Mouse (Mus musculus) G1E-ER4 (cell line): ENCODE measurements at regions not wholly inside any gene's neighbourhood (a gene's known extent, or its start where the extent isn't known, plus 50 kb on each side); places are given as distances from the start of the nearest gene placed in this dataset.

Source experiments
- GATA1 ChIP-seq: IDR thresholded peaks from one replicate; pipeline ENCODE4 v1.8.0; 2012; ENCODE audit warnings: low read length, inconsistent platforms

DNA sequence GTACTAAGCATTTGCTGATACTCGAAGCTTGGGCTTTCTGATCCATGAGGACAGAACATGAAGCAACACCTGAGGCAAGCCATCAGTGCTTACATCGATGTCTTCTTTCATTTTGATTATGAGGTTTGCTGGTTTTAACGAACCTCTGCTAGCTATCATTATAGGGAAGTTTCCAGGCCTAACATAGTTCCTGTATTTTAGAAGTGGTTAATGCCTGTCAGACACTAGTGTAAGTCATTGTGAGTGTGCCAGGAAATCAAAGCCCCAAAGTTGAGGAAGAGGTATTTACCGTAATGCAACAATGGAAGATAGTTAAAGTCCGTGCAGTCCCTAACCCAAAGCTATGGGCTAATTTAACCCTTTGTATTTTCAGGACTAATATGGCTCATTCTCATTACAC is 120.1 kb upstream of the Rap2b start:
- TF ChIP-seq GATA1, result no peak

DNA sequence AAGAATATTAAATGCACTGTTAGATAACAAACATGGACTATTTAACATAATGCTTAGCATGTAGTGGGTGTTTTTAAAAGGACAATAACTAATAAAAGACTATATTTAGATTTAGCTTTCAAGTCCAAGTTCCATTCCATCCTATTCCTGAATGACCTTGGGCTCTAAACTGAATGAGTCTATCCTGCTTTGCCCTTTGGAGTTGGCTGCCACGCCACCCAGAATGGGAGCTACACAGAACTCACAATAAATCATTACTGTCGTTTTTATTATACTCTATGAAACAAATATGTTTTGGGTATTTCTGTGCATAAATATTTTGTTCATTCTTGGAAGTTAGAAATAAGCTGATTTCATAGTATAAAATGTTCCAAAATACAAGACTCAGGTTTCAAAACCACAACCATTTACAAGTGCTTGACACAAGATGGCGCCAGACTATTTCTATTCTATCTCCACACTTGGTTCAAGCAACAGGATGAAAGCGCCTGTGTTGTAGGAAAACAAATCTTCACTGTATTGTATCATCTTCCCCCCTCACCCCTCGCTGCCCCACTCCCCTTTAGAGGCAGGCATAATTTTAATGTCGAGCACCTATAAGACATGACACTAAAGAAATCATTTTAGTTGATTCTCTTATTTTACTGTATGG is 117.4 kb upstream of the Rap2b start:
- TF ChIP-seq GATA1, result no peak

DNA sequence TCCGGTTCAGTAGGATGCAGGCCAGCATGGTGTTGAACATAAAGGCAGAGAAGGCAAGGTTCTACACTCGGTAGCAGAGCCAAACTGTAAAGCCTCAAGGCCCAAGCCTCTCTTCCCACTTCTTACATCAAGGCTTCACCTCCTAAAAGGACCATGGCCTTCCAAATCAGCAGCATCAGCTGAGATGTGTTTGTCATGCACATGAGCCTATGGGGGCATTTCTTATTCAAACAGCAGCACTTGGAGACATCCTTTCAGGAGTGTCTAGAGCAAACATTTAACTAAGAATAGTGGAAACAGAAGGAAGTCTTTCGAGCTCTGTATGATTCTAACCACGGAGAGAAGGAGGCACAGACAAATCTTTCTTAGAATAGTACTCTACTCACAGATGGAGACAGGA is 115.0 kb upstream of the Rap2b start:
- TF ChIP-seq GATA1, result no peak

DNA sequence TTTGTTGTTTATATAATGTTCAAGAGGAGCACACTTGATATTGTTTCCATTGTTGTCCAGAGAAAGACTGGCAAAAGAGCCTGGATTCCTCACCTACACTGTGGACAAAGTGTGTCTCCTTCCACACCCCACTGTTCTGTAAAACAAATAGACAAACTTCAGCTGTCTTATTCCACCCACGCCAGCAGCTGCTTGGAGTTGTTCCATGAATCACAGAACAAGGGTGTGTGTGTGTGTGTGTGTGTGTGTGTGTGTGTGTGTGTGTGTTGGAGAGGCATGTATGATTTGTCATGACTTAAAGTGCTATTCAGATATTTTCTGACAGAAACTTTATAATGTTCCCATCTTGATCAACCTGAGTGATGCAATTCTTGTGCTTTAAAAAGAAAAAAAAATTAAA is 114.1 kb upstream of the Rap2b start:
- TF ChIP-seq GATA1, result no peak

DNA sequence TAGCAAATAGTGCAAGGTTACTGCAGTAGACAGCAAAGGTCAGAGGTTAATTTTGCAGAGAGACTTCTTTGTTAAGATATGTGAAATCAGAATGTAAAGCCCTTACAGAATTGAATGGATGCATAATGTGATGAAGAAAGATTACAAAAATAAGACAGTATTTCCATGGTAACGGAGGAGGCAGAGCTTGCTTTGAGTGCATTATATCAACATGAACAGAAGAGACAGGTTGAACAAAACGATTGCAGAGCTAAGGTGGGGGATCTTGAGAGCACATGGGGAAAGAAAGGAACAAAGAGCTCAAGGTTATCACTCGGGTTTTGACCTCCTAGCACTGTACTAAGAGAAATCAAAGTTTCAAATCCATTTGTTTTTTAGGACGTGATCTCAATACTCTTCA is 106.2 kb upstream of the Rap2b start:
- TF ChIP-seq GATA1, result no peak

DNA sequence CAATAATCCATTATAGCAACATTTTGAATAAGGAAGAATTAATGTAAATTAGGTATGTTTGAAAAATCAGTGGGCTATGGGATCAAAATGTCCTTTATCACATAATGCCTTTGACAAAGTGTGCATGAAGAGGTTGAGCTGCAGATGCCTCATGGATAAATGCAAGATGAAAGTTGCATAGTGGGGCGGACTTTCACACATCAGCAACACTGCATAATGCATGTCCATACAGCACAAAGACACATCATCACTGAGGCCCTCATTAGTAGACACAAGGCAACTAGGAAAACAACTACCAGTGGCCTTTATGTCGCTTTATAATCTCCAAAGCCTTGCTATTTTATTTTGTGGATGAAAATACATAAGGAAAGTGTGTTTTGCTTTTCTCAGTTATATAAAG is 105.8 kb upstream of the Rap2b start:
- TF ChIP-seq GATA1, result no peak

DNA sequence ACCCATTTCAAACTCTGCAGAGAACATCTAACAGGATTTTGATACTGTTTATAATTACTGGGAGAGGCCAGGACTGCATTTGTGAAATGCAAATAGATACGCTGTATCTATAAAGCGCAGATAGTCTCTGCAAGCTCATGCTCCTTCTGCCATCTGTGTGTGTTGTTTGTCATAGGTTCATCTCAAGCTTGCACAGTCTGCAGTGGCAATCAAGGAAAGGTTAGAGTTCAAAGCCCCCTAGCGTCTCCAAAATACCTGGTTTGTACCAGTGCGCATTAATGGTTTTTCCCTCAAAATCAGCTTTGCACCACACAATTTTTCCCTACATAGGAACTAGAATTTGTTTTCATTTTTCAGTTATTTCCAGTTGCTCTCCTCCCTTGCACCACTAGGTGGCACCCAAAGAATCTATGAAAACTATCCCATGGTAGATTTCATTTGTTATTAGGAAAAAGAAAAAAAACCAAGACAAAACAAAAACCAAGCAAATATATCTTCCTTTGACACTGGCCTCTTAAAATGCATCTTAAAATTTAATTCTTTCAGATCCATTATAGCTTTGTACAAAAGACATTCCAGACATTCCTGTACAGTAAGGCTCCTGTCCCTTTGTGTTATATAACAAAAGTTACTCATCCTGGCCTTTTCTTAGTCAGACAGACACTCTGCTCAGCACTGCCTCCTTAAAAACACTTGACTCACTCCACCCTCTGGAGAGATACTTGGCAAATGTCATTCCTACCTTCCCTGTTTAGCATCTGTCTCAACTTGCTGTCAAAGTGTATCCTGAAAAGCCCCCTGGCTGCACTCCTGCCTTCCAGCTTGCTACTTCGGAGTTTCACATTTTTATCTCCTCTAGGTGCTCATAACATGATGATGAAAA is 92.7 kb upstream of the Rap2b start:
- no peak for TF ChIP-seq GATA1

DNA sequence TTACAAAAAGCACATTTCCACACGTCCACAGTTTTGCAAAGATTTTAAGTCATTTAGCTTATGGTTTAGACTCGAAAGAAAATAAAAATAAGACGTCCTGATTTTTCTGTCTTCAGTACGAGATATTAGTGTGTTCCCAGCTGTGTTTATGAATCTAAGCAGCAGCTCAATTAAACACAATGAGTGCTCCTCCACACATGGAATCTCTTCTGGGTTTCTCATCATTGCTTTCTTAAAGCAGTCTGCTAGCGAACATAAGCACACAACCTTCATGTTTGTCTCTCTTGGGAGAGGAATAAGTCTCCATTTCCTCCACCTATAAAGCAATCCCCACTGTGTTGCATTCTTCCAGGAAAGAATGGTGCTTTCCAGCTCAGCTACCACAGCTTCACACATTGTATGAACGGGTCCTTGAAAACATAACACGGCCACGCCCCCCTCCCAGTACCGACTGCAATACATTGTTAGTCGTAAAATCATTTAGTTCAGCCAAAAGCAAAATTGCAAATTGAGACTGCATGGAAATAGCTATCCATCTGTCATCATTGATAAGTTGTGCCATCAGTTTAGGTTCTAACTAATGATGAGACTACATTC is 75.4 kb upstream of the Rap2b start:
- no peak for TF ChIP-seq GATA1

DNA sequence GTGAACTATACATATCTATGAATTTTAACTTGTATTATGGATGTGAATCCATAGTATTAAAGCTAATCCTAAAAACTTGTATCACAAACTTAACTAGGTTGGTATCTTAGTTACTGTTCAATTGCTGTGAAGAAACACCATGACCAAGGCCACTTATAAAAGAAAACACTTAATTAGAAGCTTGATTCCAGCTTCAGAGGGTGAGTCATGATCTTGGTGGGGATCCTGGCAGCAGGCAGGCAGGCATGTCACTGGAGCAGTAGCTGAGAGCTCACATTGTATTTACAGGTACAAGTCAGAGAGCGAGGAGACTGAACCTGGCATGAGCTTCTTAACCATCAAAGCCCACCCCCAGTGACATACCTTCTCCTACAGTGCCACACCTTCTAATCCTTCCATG is 73.2 kb upstream of the Rap2b start:
- no peak for TF ChIP-seq GATA1

DNA sequence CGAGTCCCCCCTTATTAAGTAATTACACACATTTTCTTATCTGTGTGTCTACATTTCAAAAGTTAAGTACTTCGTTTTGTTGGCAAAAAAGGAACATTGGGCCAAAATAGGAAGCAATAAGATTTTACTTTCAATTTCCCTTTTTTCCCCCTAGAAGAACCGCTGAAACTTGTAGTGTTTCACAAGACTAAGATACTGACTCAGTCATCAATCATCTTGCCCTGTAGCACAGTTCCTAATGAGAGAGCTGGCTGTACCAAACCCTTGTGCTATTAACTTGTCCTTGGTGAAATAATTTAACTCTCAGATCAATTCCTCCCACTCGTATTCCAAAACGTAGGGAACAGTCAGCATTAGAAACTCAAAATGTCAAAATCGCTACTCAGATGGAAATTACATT is 66.6 kb upstream of the Rap2b start:
- no peak for TF ChIP-seq GATA1

DNA sequence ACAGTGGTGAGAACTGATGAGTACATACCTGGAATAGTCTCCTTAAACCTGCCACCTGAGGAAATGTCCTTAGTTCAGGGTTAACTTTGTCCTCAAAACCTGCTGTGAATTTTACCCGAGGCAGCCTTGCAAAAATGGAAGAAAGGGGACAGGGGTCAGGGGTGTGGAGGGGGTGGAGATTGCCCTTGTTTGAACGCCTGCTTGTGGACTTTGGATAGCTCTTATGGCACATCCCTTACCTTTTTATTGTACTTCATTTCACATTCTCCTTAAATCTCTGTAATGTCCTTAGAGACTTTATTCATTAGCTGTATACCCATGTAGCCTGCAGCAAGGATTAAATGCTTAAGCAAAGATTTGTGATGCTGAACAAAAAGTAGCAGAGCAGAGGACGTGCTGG is 64.1 kb upstream of the Rap2b start:
- no peak for TF ChIP-seq GATA1

DNA sequence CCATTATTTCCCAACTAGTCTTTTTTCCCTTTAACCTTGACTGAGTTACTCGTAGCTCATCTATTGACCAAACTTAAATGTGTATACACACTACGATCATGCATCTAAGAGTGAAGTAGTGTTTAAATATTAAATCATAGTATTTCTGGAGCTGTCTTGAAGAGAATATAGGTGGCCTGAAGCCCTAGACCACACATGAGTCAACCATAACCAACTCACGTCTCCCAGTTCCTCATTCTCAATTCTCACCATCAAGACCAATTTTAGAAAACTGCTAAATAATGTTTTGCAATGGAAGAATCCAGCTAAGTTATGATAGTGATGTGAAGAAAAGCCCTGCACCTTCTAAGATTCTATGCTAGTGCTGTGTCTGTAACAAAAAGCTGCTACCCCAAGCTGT is 59.2 kb upstream of the Rap2b start:
- TF ChIP-seq GATA1, result no peak

DNA sequence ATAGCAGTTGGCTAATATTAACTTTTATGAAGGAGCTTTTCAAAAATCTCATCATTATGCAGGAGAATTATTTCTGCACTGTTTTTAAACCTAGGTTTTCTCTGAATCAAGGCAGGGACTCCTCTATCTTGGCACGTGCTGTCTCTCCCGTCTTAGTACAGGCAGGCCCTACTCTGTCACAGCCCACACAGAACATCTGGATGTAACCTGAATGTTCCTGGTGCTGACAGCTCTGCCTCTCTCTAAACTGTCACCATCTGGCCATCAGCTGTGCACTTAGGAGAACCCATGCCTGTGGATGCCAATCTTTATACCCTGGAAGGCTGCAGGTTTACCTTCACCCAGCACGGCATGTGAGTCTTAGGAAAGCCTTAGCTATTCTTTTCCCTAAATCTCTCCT is 58.0 kb upstream of the Rap2b start:
- no peak for TF ChIP-seq GATA1

DNA sequence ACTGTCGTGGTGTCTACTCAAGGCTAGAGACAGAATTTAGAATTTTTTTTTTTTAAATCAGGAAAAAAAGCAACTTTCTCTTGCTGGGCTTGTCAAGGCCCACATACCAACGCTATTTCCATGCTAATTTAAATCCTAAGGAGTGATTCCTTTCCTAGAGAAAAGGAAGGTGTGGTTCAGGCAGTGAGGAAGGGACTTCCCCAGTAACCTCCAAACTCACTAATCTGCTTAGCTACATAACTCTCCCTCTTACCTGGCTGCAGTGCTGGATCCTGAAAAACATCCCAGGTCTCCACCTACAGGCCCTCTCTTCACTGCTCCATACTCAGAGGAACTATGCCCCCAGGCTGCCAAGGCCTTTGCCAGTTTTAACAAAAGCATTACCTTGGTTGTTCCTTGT is 55.1 kb upstream of the Rap2b start:
- TF ChIP-seq GATA1, result no peak

DNA sequence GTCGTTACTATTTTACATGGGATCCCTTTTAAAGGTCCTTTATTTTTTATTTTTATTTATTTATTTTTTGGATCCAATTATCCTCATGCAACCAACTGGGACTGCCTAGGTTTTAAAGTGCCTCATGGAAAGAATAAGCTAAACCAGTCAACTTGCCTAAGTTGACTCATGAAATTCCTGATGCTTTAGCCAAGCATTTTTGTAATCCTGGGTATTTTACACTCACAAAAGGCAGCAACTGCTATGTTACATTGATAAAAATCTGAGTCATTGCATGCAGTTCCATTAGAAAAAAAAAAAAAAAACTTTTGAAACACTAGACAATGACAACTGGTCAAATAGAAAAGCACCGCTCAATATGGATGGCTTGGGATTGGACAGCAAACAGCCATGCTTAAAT is 52.7 kb upstream of the Rap2b start:
- no peak for TF ChIP-seq GATA1

DNA sequence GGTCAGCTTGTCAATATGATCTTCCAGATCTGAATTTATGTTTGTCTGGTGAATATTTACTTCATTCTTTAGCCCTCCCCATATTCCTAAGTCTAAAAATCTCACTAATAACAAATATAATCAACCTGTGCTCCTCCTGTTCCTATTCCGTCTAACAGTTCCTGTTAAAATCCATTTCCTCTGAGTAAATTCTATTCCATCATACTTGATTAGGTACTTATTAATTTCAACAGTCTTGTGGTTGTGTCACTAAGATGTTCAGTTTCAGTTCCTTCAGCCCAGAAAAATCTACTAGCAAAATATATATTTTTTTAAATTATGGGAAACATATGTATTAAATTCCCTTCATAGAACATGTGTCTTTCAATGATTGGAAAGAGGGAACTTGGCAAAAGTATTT is 52.2 kb upstream of the Rap2b start:
- no peak for TF ChIP-seq GATA1
